Mouse (Mus musculus) heart, embryonic 16.5 days (tissue): ENCODE measurements at regions not wholly inside any gene's neighbourhood (a gene's known extent, or its start where the extent isn't known, plus 50 kb on each side); places are given as distances from the start of the nearest gene placed in this dataset.
"Not testable (repeated sequence)": the region's sequence is repeated elsewhere in the genome, so short reads cannot be mapped to it uniquely, and the experiment has no call there.

ENCODE experiments used
- ATAC-seq: fragments of 200-750 bp; cut with Nextera tagmentation; replicated peaks from 2 replicates; pipeline ENCODE4 v1.8.0; 2017; ENCODE audit warnings: moderate number of reproducible peaks; ENCODE audit not compliant: insufficient read depth, low FRiP score; ENCODE audit errors: extremely low read depth
- H3K27ac ChIP-seq: fragments of 300-500 bp; sonication (generic); 2 replicates; pipeline ENCODE4 v1.5.1; 2014; ENCODE audit warnings: mild to moderate bottlenecking, low read length, control low read depth, moderate library complexity
- H3K27me3 ChIP-seq: fragments of 300-500 bp; sonication (generic); 2 replicates; pipeline ENCODE4 v1.6.1; 2014; ENCODE audit warnings: low read length, mixed read lengths; ENCODE audit not compliant: control insufficient read depth, insufficient read depth
- H3K36me3 ChIP-seq: fragments of 300-500 bp; sonication (generic); 2 replicates; pipeline ENCODE4 v1.6.1; 2014; ENCODE audit not compliant: control insufficient read depth, insufficient read depth
- H3K4me1 ChIP-seq: fragments of 300-500 bp; sonication (generic); 2 replicates; pipeline ENCODE4 v1.6.1; 2014; ENCODE audit warnings: low read length, mixed read lengths; ENCODE audit not compliant: control insufficient read depth, insufficient read depth
- H3K4me2 ChIP-seq: fragments of 300-500 bp; sonication (generic); 2 replicates; pipeline ENCODE4 v1.6.1; 2014; ENCODE audit warnings: low read depth, mild to moderate bottlenecking, control low read depth, low read length
- H3K4me3 ChIP-seq: fragments of 300-500 bp; sonication (generic); 2 replicates; pipeline ENCODE4 v1.5.1; 2014; ENCODE audit warnings: mild to moderate bottlenecking, control low read depth, low read length
- H3K9ac ChIP-seq: fragments of 300-500 bp; sonication (generic); 2 replicates; pipeline ENCODE4 v1.6.1; 2014; ENCODE audit warnings: low read length, control low read depth
- H3K9me3 ChIP-seq: fragments of 300-500 bp; sonication (generic); replicated peaks from 2 replicates; pipeline ENCODE4 v1.6.1; 2016; ENCODE audit warnings: low read length; ENCODE audit not compliant: control insufficient read depth
- WGBS: fragments of 180-500 bp; shearing (Covaris S2); extraction: QIAGEN DNeasy Blood & Tissue Kit; methylation state at CpG from one replicate; pipeline ENCODE4 v1.1.7; 2014; 5-methylcytosine and 5-hydroxymethylcytosine counted together

- no peaks in the 10 kb centered on the region for H3K9me3 ChIP-seq
- no peaks in the 10 kb centered on the region for H3K27me3 ChIP-seq
- WGBS, result 76% methylated on average over 2 of the region's 2 CpGs
- H3K36me3 ChIP-seq, result no peaks in the 10 kb centered on the region
- ATAC-seq, result no peak
- H3K4me2 ChIP-seq, result no peak overlapping the region
- H3K9ac ChIP-seq, result no peak overlapping the region
- no peak overlapping the region for H3K4me3 ChIP-seq
- H3K4me1 ChIP-seq, result no peaks in the 10 kb centered on the region
- H3K27ac ChIP-seq, result no peak overlapping the region
These were observed 328.3 kb upstream of the Nox3 start for GRCm38 (mm10) chr17:4024384-4024783.

GRCm38 (mm10) chr17:4029202-4029601 lies 333.1 kb upstream of the Nox3 start:
- no peaks in the 10 kb centered on the region for H3K27me3 ChIP-seq
- no peak overlapping the region for H3K4me3 ChIP-seq
- no peak overlapping the region for H3K9ac ChIP-seq
- no peaks in the 10 kb centered on the region for H3K4me1 ChIP-seq
- H3K36me3 ChIP-seq, result no peaks in the 10 kb centered on the region
- no peaks in the 10 kb centered on the region for H3K9me3 ChIP-seq
- WGBS, result 52% methylated on average over 9 of the region's 9 CpGs
- no peak overlapping the region for H3K4me2 ChIP-seq
- ATAC-seq, result no peak
- no peak overlapping the region for H3K27ac ChIP-seq

- no peak overlapping the region for H3K9ac ChIP-seq
- H3K4me3 ChIP-seq, result no peak overlapping the region
- H3K9me3 ChIP-seq, result no peaks in the 10 kb centered on the region
- no peak for ATAC-seq
- no peak overlapping the region for H3K27ac ChIP-seq
- H3K27me3 ChIP-seq, result no peaks in the 10 kb centered on the region
- H3K36me3 ChIP-seq, result no peaks in the 10 kb centered on the region
- 61% methylated on average over 3 of the region's 3 CpGs for WGBS
- H3K4me1 ChIP-seq, result 0 out of 2 replicates have a peak, but pooled peaks cover 2% of the 10 kb centered on the region
- no peak overlapping the region for H3K4me2 ChIP-seq
These were observed 338.8 kb upstream of the Nox3 start for GRCm38 (mm10) chr17:4034816-4035360.

GRCm38 (mm10) chr17:4040104-4040664 lies 344.1 kb upstream of the Nox3 start:
- Histone ChIP-seq H3K4me3 (no peak overlapping the region), H3K9ac (no peak overlapping the region), H3K27ac (peak overlapping the region; percentile 63; the same call in 1 of the 2 replicates), H3K4me2 (peak overlapping the region; percentile 14), H3K4me1 (peaks cover 7% of the 10 kb centered on the region; the same call in 1 of the 2 replicates), H3K36me3 (no peaks in the 10 kb centered on the region), H3K27me3 (no peaks in the 10 kb centered on the region), H3K9me3 (no peaks in the 10 kb centered on the region)
- peak; percentile 72; the same call in 1 of the 2 replicates for ATAC-seq
- 18% methylated on average over 5 of the region's 5 CpGs for WGBS

GRCm38 (mm10) chr17:4060186-4060585 lies 364.1 kb upstream of the Nox3 start:
- not testable (repeated sequence) for H3K9ac ChIP-seq, H3K4me2 ChIP-seq, H3K9me3 ChIP-seq, ATAC-seq, H3K27ac ChIP-seq, H3K36me3 ChIP-seq, H3K4me1 ChIP-seq, H3K4me3 ChIP-seq, H3K27me3 ChIP-seq

- 60% methylated on average over 2 of the region's 2 CpGs for WGBS
- Histone ChIP-seq H3K27me3 (no peaks in the 10 kb centered on the region), H3K4me3 (no peak overlapping the region), H3K9me3 (no peaks in the 10 kb centered on the region), H3K9ac (no peak overlapping the region), H3K36me3 (no peaks in the 10 kb centered on the region), H3K27ac (no peak overlapping the region), H3K4me2 (no peak overlapping the region), H3K4me1 (no peaks in the 10 kb centered on the region)
- no peak for ATAC-seq
These were observed 377.3 kb upstream of the Nox3 start for GRCm38 (mm10) chr17:4073381-4073780.

GRCm38 (mm10) chr17:4080564-4080963 lies 384.5 kb upstream of the Nox3 start:
- ATAC-seq, result no peak
- no peak overlapping the region for H3K4me3 ChIP-seq
- WGBS, result 66% methylated on average over 2 of the region's 2 CpGs

GRCm38 (mm10) chr17:4094621-4095020 lies 398.6 kb upstream of the Nox3 start:
- no peak overlapping the region for H3K4me3 ChIP-seq
- H3K9ac ChIP-seq, result no peak overlapping the region
- H3K4me2 ChIP-seq, result no peak overlapping the region
- H3K9me3 ChIP-seq, result no peaks in the 10 kb centered on the region
- H3K27me3 ChIP-seq, result no peaks in the 10 kb centered on the region
- WGBS, result 89% methylated on average over 1 of the region's 1 CpGs
- no peak overlapping the region for H3K27ac ChIP-seq
- no peak for ATAC-seq
- H3K36me3 ChIP-seq, result no peaks in the 10 kb centered on the region
- no peaks in the 10 kb centered on the region for H3K4me1 ChIP-seq

More at GRCm38 (mm10) chr17:4080564-4080963, 384.5 kb upstream of the Nox3 start:
- H3K27me3 ChIP-seq, result no peaks in the 10 kb centered on the region
- no peak overlapping the region for H3K4me2 ChIP-seq
- no peaks in the 10 kb centered on the region for H3K9me3 ChIP-seq
- no peaks in the 10 kb centered on the region for H3K4me1 ChIP-seq
- no peak overlapping the region for H3K9ac ChIP-seq
- no peak overlapping the region for H3K27ac ChIP-seq
- H3K36me3 ChIP-seq, result no peaks in the 10 kb centered on the region

GRCm38 (mm10) chr17:4103321-4103720 lies 407.3 kb upstream of the Nox3 start:
- no peaks in the 10 kb centered on the region for H3K4me1 ChIP-seq
- H3K36me3 ChIP-seq, result no peaks in the 10 kb centered on the region
- no peak for ATAC-seq
- no peaks in the 10 kb centered on the region for H3K9me3 ChIP-seq
- no peak overlapping the region for H3K27ac ChIP-seq
- 68% methylated on average over 3 of the region's 3 CpGs for WGBS
- no peak overlapping the region for H3K4me3 ChIP-seq
- H3K4me2 ChIP-seq, result no peak overlapping the region
- H3K9ac ChIP-seq, result no peak overlapping the region
- H3K27me3 ChIP-seq, result no peaks in the 10 kb centered on the region
